ENCODE assay signal across 8 mouse cellular contexts in the genomic region with DNA sequence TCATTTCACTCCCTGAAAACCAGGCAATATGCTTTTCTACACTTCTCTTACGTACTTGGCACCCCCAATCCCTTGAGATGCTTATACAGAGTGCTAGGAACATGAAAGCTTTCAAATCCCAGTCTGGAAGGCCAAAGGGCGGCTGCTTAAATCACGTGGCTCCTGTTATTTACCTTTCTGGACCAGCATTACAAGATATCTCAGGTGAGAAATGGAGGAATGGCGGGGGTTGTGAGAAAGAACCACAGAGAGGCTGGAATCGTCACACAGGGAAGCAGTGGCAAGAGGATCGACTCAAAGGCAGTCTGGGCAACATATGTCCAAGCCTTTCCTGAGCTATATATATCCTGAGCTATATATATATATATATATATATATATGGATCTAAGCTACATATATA. TPM values are rescaled to one million over a fixed set of nuclear protein-coding genes. Genes with fewer than 3 reads are reported as not detected.
DNase-seq lines count a peak whose midpoint lies in the region; ATAC-seq lines count a peak whose summit lies in the region.

No protein-coding gene starts in this region.

- DNase-seq in heart, adult 11 months = no peak
- peak; percentile 35 for DNase-seq in brain, adult 2 months (ENCODE audit: low read depth, low spot score)
- DNase-seq in layer of hippocampus, adult 9-10 months (ENCODE audit: low spot score) = no peak
- DNase-seq in adrenal gland, postnatal 14 days = no peak

- WGBS in heart, embryonic 16.5 days = 27% methylated on average over 6 of the region's 6 CpGs
- 23% methylated on average over 6 of the region's 6 CpGs for WGBS in intestine, embryonic 15.5 days
- WGBS in midbrain, embryonic 16.5 days = 32% methylated on average over 6 of the region's 6 CpGs

- peak overlapping the region; percentile 64 for H3K4me3 ChIP-seq in heart, embryonic 16.5 days (ENCODE audit: low read length)
- peak overlapping the region; percentile 56 for H3K4me3 ChIP-seq in intestine, embryonic 15.5 days (replicated peaks)
- peak overlapping the region; percentile 74 for H3K4me3 ChIP-seq in midbrain, embryonic 16.5 days (ENCODE audit: low read depth, low read length)

- H3K27me3 ChIP-seq in heart, embryonic 16.5 days (ENCODE audit: control insufficient read depth, insufficient read depth, low read length) = no peaks in the 10 kb centered on the region
- no peaks in the 10 kb centered on the region for H3K27me3 ChIP-seq in intestine, embryonic 15.5 days (replicated peaks)
- H3K27me3 ChIP-seq in midbrain, embryonic 16.5 days (ENCODE audit: control insufficient read depth, insufficient read depth, low read depth, low read length) = no peaks in the 10 kb centered on the region

- H3K27ac ChIP-seq in heart, embryonic 16.5 days (ENCODE audit: low read length) = peak overlapping the region; percentile 79
- H3K27ac ChIP-seq in intestine, embryonic 15.5 days = peak overlapping the region; percentile 78
- no peak overlapping the region for H3K27ac ChIP-seq in midbrain, embryonic 16.5 days (ENCODE audit: low read length)

- ATAC-seq in heart, embryonic 16.5 days (replicated peaks; ENCODE audit: extremely low read depth, insufficient read depth, low FRiP score) = no peak
- ATAC-seq in intestine, embryonic 15.5 days = no peak
- ATAC-seq in midbrain, embryonic 16.5 days = no peak
- no peak for ATAC-seq in activated CD4-positive, CD25-positive, alpha-beta regulatory T cell, adult 4 months

- peak overlapping the region; percentile 77 for H3K9ac ChIP-seq in heart, embryonic 16.5 days (ENCODE audit: low read length)
- H3K9ac ChIP-seq in intestine, embryonic 15.5 days = peak overlapping the region; percentile 57
- H3K9ac ChIP-seq in midbrain, embryonic 16.5 days (ENCODE audit: low read depth, low read length) = peak overlapping the region; percentile 88

- no peaks in the 10 kb centered on the region for H3K36me3 ChIP-seq in heart, embryonic 16.5 days (ENCODE audit: control insufficient read depth, insufficient read depth)
- 0 out of 2 replicates have a peak, but pooled peaks cover 3% of the 10 kb centered on the region for H3K36me3 ChIP-seq in intestine, embryonic 15.5 days
- no peaks in the 10 kb centered on the region for H3K36me3 ChIP-seq in midbrain, embryonic 16.5 days (ENCODE audit: control insufficient read depth, insufficient read depth, low read length)

- H3K9me3 ChIP-seq in heart, embryonic 16.5 days (replicated peaks; ENCODE audit: control insufficient read depth, low read length) = no peaks in the 10 kb centered on the region
- no peaks in the 10 kb centered on the region for H3K9me3 ChIP-seq in intestine, embryonic 15.5 days
- no peaks in the 10 kb centered on the region for H3K9me3 ChIP-seq in midbrain, embryonic 16.5 days (replicated peaks; ENCODE audit: control insufficient read depth, low read length, poor library complexity, severe bottlenecking)

- H3K4me2 ChIP-seq in heart, embryonic 16.5 days (ENCODE audit: low read depth, low read length) = peak overlapping the region; percentile 86
- peak overlapping the region; percentile 79 for H3K4me2 ChIP-seq in intestine, embryonic 15.5 days (replicated peaks)
- peak overlapping the region; percentile 76 for H3K4me2 ChIP-seq in midbrain, embryonic 16.5 days (ENCODE audit: low read length)

- H3K4me1 ChIP-seq in heart, embryonic 16.5 days (ENCODE audit: control insufficient read depth, insufficient read depth, low read length) = peaks cover 21% of the 10 kb centered on the region
- peaks cover 27% of the 10 kb centered on the region for H3K4me1 ChIP-seq in intestine, embryonic 15.5 days (replicated peaks)
- H3K4me1 ChIP-seq in midbrain, embryonic 16.5 days (ENCODE audit: control insufficient read depth, insufficient read depth, low read length) = peaks cover 23% of the 10 kb centered on the region

RNA-seq across cellular contexts. Expression of a gene that starts 0.6 kb away (rescaled TPM):
- 10.1 and 10.2 TPM in 2 replicates for polyA plus RNA-seq in heart, embryonic 16.5 days (2015; fragmentation: Nextera tagmentation; extraction: Ambion mirVana)
- polyA plus RNA-seq in intestine, embryonic 15.5 days (2015; fragmentation: Nextera tagmentation; extraction: Ambion mirVana) = 13.6 and 13.7 TPM in 2 replicates
- polyA plus RNA-seq in midbrain, embryonic 16.5 days (2015; fragmentation: Nextera tagmentation; extraction: Ambion mirVana) = 7.8 and 8.7 TPM in 2 replicates
- 10 to 100 TPM; 22.6 to 26.3 TPM for polyA plus RNA-seq in activated CD4-positive, CD25-positive, alpha-beta regulatory T cell, adult 4 months (2017; shearing (Covaris generic))
- total RNA-seq in adrenal gland, postnatal 14 days (2021) = 23.6 and 24.8 TPM in 2 replicates

RNA-seq across cellular contexts. Expression of a gene that starts 3.7 kb away (rescaled TPM):
- polyA plus RNA-seq in heart, embryonic 16.5 days (2015; fragmentation: Nextera tagmentation; extraction: Ambion mirVana) = 224 and 232 TPM in 2 replicates
- 248 and 271 TPM in 2 replicates for polyA plus RNA-seq in intestine, embryonic 15.5 days (2015; fragmentation: Nextera tagmentation; extraction: Ambion mirVana)
- 315 and 331 TPM in 2 replicates for polyA plus RNA-seq in midbrain, embryonic 16.5 days (2015; fragmentation: Nextera tagmentation; extraction: Ambion mirVana)
- 100 to 1,000 TPM; 274 to 355 TPM for polyA plus RNA-seq in activated CD4-positive, CD25-positive, alpha-beta regulatory T cell, adult 4 months (2017; shearing (Covaris generic))
- 210 and 214 TPM in 2 replicates for total RNA-seq in adrenal gland, postnatal 14 days (2021)

RNA-seq across cellular contexts. Expression of a gene that starts 4.3 kb away (rescaled TPM):
- 13.6 and 14.9 TPM in 2 replicates for polyA plus RNA-seq in heart, embryonic 16.5 days (2015; fragmentation: Nextera tagmentation; extraction: Ambion mirVana)
- polyA plus RNA-seq in intestine, embryonic 15.5 days (2015; fragmentation: Nextera tagmentation; extraction: Ambion mirVana) = 17.7 and 19.1 TPM in 2 replicates
- 24.3 and 26.4 TPM in 2 replicates for polyA plus RNA-seq in midbrain, embryonic 16.5 days (2015; fragmentation: Nextera tagmentation; extraction: Ambion mirVana)
- 10 to 100 TPM; 60.4 to 70.2 TPM for polyA plus RNA-seq in activated CD4-positive, CD25-positive, alpha-beta regulatory T cell, adult 4 months (2017; shearing (Covaris generic))
- 11.3 and 12.3 TPM in 2 replicates for total RNA-seq in adrenal gland, postnatal 14 days (2021)

RNA-seq across cellular contexts. Expression of a gene that starts 6.3 kb away (rescaled TPM):
- polyA plus RNA-seq in heart, embryonic 16.5 days (2015; fragmentation: Nextera tagmentation; extraction: Ambion mirVana) = 0.60 and 0.89 TPM in 2 replicates
- polyA plus RNA-seq in intestine, embryonic 15.5 days (2015; fragmentation: Nextera tagmentation; extraction: Ambion mirVana) = 10.4 and 13.7 TPM in 2 replicates
- 0.24 and 0.29 TPM in 2 replicates for polyA plus RNA-seq in midbrain, embryonic 16.5 days (2015; fragmentation: Nextera tagmentation; extraction: Ambion mirVana)
- polyA plus RNA-seq in activated CD4-positive, CD25-positive, alpha-beta regulatory T cell, adult 4 months (2017; shearing (Covaris generic)) = not detected
- 3.3 and 35.6 TPM in 2 replicates for total RNA-seq in adrenal gland, postnatal 14 days (2021)

RNA-seq across cellular contexts. Expression of a gene that starts 9.4 kb away (rescaled TPM):
- 37.5 and 40.5 TPM in 2 replicates for polyA plus RNA-seq in heart, embryonic 16.5 days (2015; fragmentation: Nextera tagmentation; extraction: Ambion mirVana)
- 45.2 and 46.4 TPM in 2 replicates for polyA plus RNA-seq in intestine, embryonic 15.5 days (2015; fragmentation: Nextera tagmentation; extraction: Ambion mirVana)
- polyA plus RNA-seq in midbrain, embryonic 16.5 days (2015; fragmentation: Nextera tagmentation; extraction: Ambion mirVana) = 70.5 and 75.7 TPM in 2 replicates
- 10 to 100 TPM; 26.2 to 34.1 TPM for polyA plus RNA-seq in activated CD4-positive, CD25-positive, alpha-beta regulatory T cell, adult 4 months (2017; shearing (Covaris generic))
- total RNA-seq in adrenal gland, postnatal 14 days (2021) = 357 and 375 TPM in 2 replicates
